Mouse (Mus musculus): Measurements from ENCODE around the gene Ctnnd1. TPM values are rescaled to one million over a fixed set of nuclear protein-coding genes. Genes with fewer than 3 reads are reported as not detected.

The Ctnnd1 gene
- total RNA-seq, 2 experiments from 2014 or later: 69.0 to 69.4 TPM

- intact Hi-C loops (cut with DNase I): no loop called here
- no peak for DNase-seq (ENCODE audit: low spot score in 2 of 2)
Measured at GRCm38 (mm10) chr2:84619646-84620340, 30.8 kb downstream of the Ctnnd1 start.

- intact Hi-C loops (cut with DNase I): no loop called here
- DNase-seq (ENCODE audit: low spot score in 2 of 2): peak in 1 of 2 experiments; percentile 25
Measured at GRCm38 (mm10) chr2:84618914-84619313, 31.7 kb downstream of the Ctnnd1 start.

GRCm38 (mm10) chr2:84617637-84618515 is 32.7 kb downstream of the Ctnnd1 start:
- intact Hi-C loops (cut with DNase I): loop anchor here (2.0 kb wide), 1 partner anchor 43 kb away; no protein-coding TSS in a partner anchor
- peak; percentile 41 to 58 for DNase-seq (ENCODE audit: low spot score in 2 of 2)

- intact Hi-C loops (cut with DNase I): no loop called here
- no peak for DNase-seq (ENCODE audit: low spot score in 2 of 2)
Measured at GRCm38 (mm10) chr2:84612764-84613163, 37.8 kb downstream of the Ctnnd1 start.

- intact Hi-C loops (cut with DNase I): no loop called here
- no peak for DNase-seq (ENCODE audit: low spot score in 2 of 2)
Measured at GRCm38 (mm10) chr2:84607842-84608241, 42.7 kb downstream of the Ctnnd1 start.

GRCm38 (mm10) chr2:84600977-84601376 is 49.6 kb downstream of the Ctnnd1 start:
- intact Hi-C loops (cut with DNase I): no loop called here
- DNase-seq (ENCODE audit: low spot score in 2 of 2): no peak

GRCm38 (mm10) chr2:84599270-84599888 is 51.2 kb downstream of the Ctnnd1 start:
- intact Hi-C loops (cut with DNase I): no loop called here
- no peak for DNase-seq (ENCODE audit: low spot score in 2 of 2)

- intact Hi-C loops (cut with DNase I): no loop called here
Measured at GRCm38 (mm10) chr2:84597123-84597522, 53.4 kb downstream of the Ctnnd1 start.

GRCm38 (mm10) chr2:84592801-84593200 is 57.8 kb downstream of the Ctnnd1 start:
- intact Hi-C loops (cut with DNase I): no loop called here

More at GRCm38 (mm10) chr2:84597123-84597522, 53.4 kb downstream of the Ctnnd1 start:
- peak in 1 of 2 experiments; percentile 35 for DNase-seq (ENCODE audit: low spot score in 2 of 2)

GRCm38 (mm10) chr2:84585700-84586099 is 64.9 kb downstream of the Ctnnd1 start:
- DNase-seq (ENCODE audit: low spot score in 2 of 2): no peak
- intact Hi-C loops (cut with DNase I): no loop called here

More at GRCm38 (mm10) chr2:84592801-84593200, 57.8 kb downstream of the Ctnnd1 start:
- DNase-seq (ENCODE audit: low spot score in 2 of 2): no peak

- intact Hi-C loops (cut with DNase I): no loop called here
- no peak for DNase-seq (ENCODE audit: low spot score in 2 of 2)
Measured at GRCm38 (mm10) chr2:84582286-84582685, 68.3 kb downstream of the Ctnnd1 start.

- intact Hi-C loops (cut with DNase I): no loop called here
- DNase-seq (ENCODE audit: low spot score in 2 of 2): no peak
Measured at GRCm38 (mm10) chr2:84581208-84581607, 69.4 kb downstream of the Ctnnd1 start.

GRCm38 (mm10) chr2:84579311-84579710 is 71.3 kb downstream of the Ctnnd1 start:
- no peak for DNase-seq (ENCODE audit: low spot score in 2 of 2)
- intact Hi-C loops (cut with DNase I): no loop called here

GRCm38 (mm10) chr2:84574130-84574529 is 76.4 kb downstream of the Ctnnd1 start:
- peak; percentile 45 to 91 for DNase-seq (ENCODE audit: low spot score in 2 of 2)

GRCm38 (mm10) chr2:84556888-84557514 is 93.6 kb downstream of the Ctnnd1 start:
- intact Hi-C loops (cut with DNase I): loop anchor here (5.0 kb wide), 2 partner anchors 45 to 95 kb away; no protein-coding TSS in a partner anchor
- DNase-seq (ENCODE audit: low spot score in 2 of 2): peak; percentile 43 to 94

More at GRCm38 (mm10) chr2:84574130-84574529, 76.4 kb downstream of the Ctnnd1 start:
- intact Hi-C loops (cut with DNase I): no loop called here

- intact Hi-C loops (cut with DNase I): loop anchor here (2.0 kb wide), 1 partner anchor 97 kb away; no protein-coding TSS in a partner anchor
- DNase-seq (ENCODE audit: low spot score in 2 of 2): peak in 1 of 2 experiments; percentile 65
Measured at GRCm38 (mm10) chr2:84551390-84552100, 99.0 kb downstream of the Ctnnd1 start.
